Mouse (Mus musculus) right cerebral cortex, postnatal 36 days (tissue): ENCODE data around the gene Pdzd9.

Experiments used
- DNase-seq, 2 experiments: peaks; one replicate each; pipeline ENCODE4 v3.0.0; 2022; ENCODE audit warnings: low spot score in 2 of 2, mixed read lengths in 1 of 2

The Pdzd9 gene

GRCm38 (mm10) chr7:120635821-120636220, 34.3 kb downstream of the Pdzd9 start:
- DNase-seq, result no peak

DNA sequence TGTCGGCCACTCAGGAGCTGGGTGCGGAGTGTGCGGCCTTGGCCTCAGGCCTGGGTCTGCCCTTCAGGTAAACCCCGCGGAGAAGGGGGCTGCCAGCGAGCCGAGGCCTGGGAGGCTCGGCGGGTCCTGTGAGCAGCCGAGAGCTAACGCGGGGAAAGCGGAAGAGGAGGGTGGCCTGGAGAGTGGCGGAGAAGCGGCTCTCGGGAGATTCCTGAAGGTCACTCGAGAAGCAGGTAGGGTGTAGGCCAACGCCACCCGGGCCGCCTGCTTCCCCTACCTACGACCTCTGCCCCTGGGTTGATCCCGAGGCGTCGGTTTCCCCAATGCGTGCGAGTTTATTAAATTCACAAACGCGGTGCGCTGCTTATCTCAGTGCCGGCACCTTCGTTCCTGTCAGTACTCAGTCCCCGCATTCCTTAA, 34.8 kb downstream of the Pdzd9 start:
- no peak for DNase-seq

DNA sequence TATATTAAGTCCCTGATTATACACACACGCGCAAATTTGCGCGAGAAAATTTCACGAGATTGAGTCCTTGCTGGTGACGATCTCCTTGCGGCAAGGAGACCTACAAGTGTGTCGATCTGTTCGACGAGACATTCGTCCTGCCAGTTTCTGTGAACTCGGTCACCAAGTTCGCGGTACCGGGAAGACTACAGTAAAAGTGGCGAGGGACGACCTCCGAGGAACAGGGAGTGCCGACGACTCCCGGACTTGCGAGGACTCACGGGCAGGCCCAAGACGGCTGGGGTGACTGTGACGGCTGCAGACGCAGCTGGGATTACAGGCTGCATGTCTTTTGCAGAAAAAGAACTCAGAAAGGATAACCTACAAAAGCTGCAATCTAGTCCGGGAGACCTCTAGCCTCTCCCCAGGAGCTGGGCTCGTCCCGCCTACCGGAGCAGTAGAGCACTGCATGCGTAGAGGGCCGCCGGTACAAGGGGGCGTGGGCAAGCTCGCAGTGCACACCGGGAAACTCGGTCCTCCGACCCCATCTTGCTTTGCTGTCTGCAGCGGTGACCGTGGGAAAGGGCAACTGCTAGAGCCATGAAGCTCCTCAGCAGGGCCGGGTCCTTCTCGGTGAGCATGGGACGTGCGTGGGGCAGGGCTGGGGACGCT, 35.3 kb downstream of the Pdzd9 start, which contains the start of gene Uqcrc2:
Gene Uqcrc2, plus strand, starts transcription at position 466 of the 651 bp plus-strand sequence.
- DNase-seq, result peak; percentile 78 to 80

- no peak for DNase-seq
Observed at GRCm38 (mm10) chr7:120634301-120634700, 35.8 kb downstream of the Pdzd9 start.

GRCm38 (mm10) chr7:120632518-120632917, 37.6 kb downstream of the Pdzd9 start:
- peak in 1 of 2 experiments; percentile 12 for DNase-seq

- DNase-seq, result no peak
Observed at GRCm38 (mm10) chr7:120620841-120621240, 49.3 kb downstream of the Pdzd9 start.

DNA sequence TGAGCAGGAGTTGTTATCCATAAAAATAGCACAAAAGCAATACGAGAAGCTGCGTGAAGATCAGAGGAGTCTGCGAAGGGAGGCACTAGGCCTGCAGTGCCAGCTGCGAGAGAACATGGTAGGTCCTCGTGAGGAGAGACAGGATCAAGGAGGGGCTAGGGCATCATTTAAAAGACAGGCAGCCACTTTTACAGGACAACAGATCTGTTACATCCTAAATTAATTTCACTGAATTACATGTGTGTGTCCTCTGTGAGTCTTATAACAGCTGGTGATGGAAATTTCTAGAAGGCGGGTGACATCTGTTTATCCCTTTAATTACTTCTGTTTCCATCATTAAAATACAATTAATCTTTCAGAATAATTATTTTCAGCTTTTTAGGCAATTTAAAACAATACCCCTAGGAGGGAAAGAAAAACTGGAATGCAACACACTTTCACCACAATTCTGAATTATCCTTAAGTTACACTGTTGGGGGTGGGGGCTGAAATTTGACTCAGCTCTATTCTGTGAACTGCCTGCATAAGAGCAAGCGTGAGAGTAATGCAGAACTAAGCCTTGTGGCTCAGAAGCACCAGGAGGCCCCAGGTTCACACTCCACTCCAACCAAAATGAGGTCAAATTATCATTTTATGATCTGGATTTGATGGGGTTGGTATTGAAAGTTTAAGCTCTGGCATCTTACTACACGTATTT, 49.9 kb downstream of the Pdzd9 start:
- no peak for DNase-seq
